Mouse (Mus musculus): ENCODE data around the gene Jph2. TPM values are rescaled to one million over a fixed set of nuclear protein-coding genes. Genes with fewer than 3 reads are reported as not detected.

Gene Jph2
- polyA plus RNA-seq, 1 experiment: not detected

GRCm38 (mm10) chr2:163428346-163429011, 30.7 kb upstream of the Jph2 start:
- Histone ChIP-seq H3K27ac (ENCODE audit: insufficient read depth, low read depth, low read length) (no peak overlapping the region), H3K4me3 (ENCODE audit: insufficient read depth, low read length) (no peak overlapping the region), H3K4me1 (ENCODE audit: control insufficient read depth, insufficient read depth, low read length) (peaks cover 7% of the 10 kb centered on the region)
- no peak for TF ChIP-seq CTCF (IDR thresholded peaks at IDR 0.05; ENCODE audit: low read depth, low read length)
- no peak for TF ChIP-seq POLR2A (IDR thresholded peaks at IDR 0.05; ENCODE audit: borderline replicate concordance, low read depth, low read length)

GRCm38 (mm10) chr2:163424597-163424996, 26.8 kb upstream of the Jph2 start, which contains the start of gene Oser1:
TSS of gene Oser1 (minus strand) at chr2:163424697.
- no peak within 1 kb of the TSS for H3K4me3 ChIP-seq (ENCODE audit: insufficient read depth, low read length)
- no peak within 1 kb of the TSS for H3K27ac ChIP-seq (ENCODE audit: insufficient read depth, low read depth, low read length)
- TF ChIP-seq CTCF (IDR thresholded peaks at IDR 0.05; ENCODE audit: low read depth, low read length): no peak
- TF ChIP-seq POLR2A (IDR thresholded peaks at IDR 0.05; ENCODE audit: borderline replicate concordance, low read depth, low read length): no peak
- peaks cover 16% of the 10 kb centered on the region for H3K4me1 ChIP-seq (ENCODE audit: control insufficient read depth, insufficient read depth, low read length)

DNA sequence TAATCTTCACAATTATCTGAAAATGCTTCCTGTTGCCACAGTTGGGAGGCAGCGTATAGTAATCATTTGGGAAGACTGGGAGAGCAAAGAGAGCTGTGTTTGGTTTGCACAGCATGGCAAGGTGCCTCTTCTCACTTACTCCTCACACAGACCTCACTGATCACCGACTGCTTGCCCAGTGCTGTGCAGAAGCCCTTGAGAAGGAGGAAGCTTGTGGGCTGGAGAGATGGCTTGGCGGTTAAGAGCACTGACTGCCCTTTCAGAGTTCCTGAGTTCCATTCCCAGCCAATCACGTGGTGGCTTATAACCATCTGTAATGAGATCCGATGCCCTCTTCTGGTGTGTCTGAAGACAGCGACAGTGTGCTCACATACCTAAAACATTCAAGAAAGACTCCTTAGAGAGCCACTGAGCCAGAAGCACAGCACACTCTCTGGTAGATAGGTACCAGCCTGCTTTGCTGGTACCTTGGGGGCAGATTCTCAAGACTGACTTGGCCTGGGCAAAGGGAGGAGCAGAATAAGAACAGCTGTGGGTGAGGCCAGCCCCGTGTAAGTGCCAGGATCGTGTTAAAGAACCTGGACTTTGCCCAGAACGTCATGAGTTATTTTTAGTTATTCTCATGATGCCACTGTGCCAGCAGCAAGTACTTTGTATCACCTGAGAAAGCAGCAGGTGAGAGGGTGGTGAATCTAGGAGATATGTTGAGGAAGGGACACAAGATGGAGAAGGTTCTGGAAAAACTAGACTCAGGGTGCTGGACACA, 25.3 kb upstream of the Jph2 start:
- peaks cover 16% of the 10 kb centered on the region for H3K4me1 ChIP-seq (ENCODE audit: control insufficient read depth, insufficient read depth, low read length)
- H3K27ac ChIP-seq (ENCODE audit: insufficient read depth, low read depth, low read length): peak overlapping the region; percentile 38
- no peak overlapping the region for H3K4me3 ChIP-seq (ENCODE audit: insufficient read depth, low read length)
- TF ChIP-seq POLR2A (IDR thresholded peaks at IDR 0.05; ENCODE audit: borderline replicate concordance, low read depth, low read length) (no peak), CTCF (IDR thresholded peaks at IDR 0.05; ENCODE audit: low read depth, low read length) (no peak)

GRCm38 (mm10) chr2:163420366-163420886, 22.6 kb upstream of the Jph2 start:
- Histone ChIP-seq H3K4me1 (ENCODE audit: control insufficient read depth, insufficient read depth, low read length) (peaks cover 20% of the 10 kb centered on the region), H3K27ac (ENCODE audit: insufficient read depth, low read depth, low read length) (peak overlapping the region; percentile 94), H3K4me3 (ENCODE audit: insufficient read depth, low read length) (peak overlapping the region; percentile 79)
- TF ChIP-seq POLR2A (IDR thresholded peaks at IDR 0.05; ENCODE audit: borderline replicate concordance, low read depth, low read length) (no peak), CTCF (IDR thresholded peaks at IDR 0.05; ENCODE audit: low read depth, low read length) (no peak)

DNA sequence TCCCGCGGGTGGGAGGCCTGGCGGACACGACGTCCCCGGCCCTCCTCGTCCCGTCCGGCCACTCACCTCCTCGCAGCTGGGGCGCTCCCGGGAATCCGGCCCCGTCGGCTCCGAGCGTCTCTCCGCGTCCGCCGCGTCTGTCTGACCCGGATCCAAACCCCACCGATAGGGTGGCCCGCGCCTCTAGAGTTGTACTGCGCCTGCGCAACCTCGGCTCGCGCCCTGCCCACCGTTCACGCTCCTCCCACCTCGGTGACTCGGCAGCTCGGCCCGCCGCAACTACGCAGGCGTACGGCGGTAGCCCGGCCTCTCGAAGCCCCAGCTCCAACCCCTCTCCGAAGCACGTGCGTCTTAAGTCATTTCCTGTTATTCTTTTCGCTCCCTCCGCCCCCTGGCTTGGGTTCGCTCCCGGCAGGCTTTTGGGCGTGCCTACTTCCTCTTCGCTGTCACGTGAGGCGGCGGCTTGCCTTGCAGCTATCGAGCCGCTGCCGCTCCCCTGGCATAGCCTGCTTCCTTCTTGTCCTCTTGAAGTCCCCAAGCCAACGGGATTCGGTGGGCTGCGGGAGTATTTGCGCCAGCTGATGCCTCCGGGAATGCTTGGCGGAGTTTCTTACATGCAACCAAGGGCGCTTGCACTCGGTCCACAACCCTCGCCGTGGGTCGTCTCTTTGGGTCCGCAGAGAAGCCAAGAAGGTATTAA, 21.7 kb upstream of the Jph2 start:
- peaks cover 20% of the 10 kb centered on the region for H3K4me1 ChIP-seq (ENCODE audit: control insufficient read depth, insufficient read depth, low read length)
- TF ChIP-seq CTCF (IDR thresholded peaks at IDR 0.05; ENCODE audit: low read depth, low read length): no peak
- peak; percentile 79; the same call in 1 of the 2 replicates for TF ChIP-seq POLR2A (IDR thresholded peaks at IDR 0.05; ENCODE audit: borderline replicate concordance, low read depth, low read length)
- H3K27ac ChIP-seq (ENCODE audit: insufficient read depth, low read depth, low read length): peak overlapping the region; percentile 95
- peak overlapping the region; percentile 89 for H3K4me3 ChIP-seq (ENCODE audit: insufficient read depth, low read length)

GRCm38 (mm10) chr2:163418841-163419345, 21.1 kb upstream of the Jph2 start:
- Histone ChIP-seq H3K4me3 (ENCODE audit: insufficient read depth, low read length) (peak overlapping the region; percentile 89), H3K4me1 (ENCODE audit: control insufficient read depth, insufficient read depth, low read length) (peaks cover 21% of the 10 kb centered on the region), H3K27ac (ENCODE audit: insufficient read depth, low read depth, low read length) (peak overlapping the region; percentile 95)
- TF ChIP-seq CTCF (IDR thresholded peaks at IDR 0.05; ENCODE audit: low read depth, low read length): no peak
- no peak for TF ChIP-seq POLR2A (IDR thresholded peaks at IDR 0.05; ENCODE audit: borderline replicate concordance, low read depth, low read length)

GRCm38 (mm10) chr2:163417830-163418229, 20.0 kb upstream of the Jph2 start:
- H3K27ac ChIP-seq (ENCODE audit: insufficient read depth, low read depth, low read length): 0 out of 2 replicates have a peak overlapping the region, but pooled peaks have one; percentile 11
- H3K4me3 ChIP-seq (ENCODE audit: insufficient read depth, low read length): peak overlapping the region; percentile 89
- TF ChIP-seq POLR2A (IDR thresholded peaks at IDR 0.05; ENCODE audit: borderline replicate concordance, low read depth, low read length) (no peak), CTCF (IDR thresholded peaks at IDR 0.05; ENCODE audit: low read depth, low read length) (no peak)
- peaks cover 16% of the 10 kb centered on the region for H3K4me1 ChIP-seq (ENCODE audit: control insufficient read depth, insufficient read depth, low read length)

DNA sequence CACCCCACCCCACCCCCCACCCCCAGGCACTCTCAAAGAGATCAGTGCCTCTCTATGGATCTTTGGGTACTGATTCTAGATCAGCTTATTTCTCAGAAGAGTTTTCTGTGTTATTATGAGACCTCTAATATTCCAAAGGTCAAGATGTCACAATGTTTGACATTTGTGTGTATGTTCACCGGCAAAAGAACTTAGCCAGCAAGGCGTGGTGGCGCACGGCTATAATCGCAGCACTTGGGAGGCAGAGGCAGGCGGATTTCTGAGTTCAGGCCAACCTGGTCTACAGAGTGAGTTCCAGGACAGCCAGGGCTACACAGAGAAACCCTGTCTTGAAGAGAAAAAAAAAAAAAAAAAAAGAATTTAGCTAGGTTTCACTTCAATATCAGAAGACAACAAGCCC, 19.2 kb upstream of the Jph2 start:
- TF ChIP-seq CTCF (IDR thresholded peaks at IDR 0.05; ENCODE audit: low read depth, low read length) (no peak), POLR2A (IDR thresholded peaks at IDR 0.05; ENCODE audit: borderline replicate concordance, low read depth, low read length) (no peak)
- Histone ChIP-seq H3K4me1 (ENCODE audit: control insufficient read depth, insufficient read depth, low read length) (peaks cover 18% of the 10 kb centered on the region), H3K4me3 (ENCODE audit: insufficient read depth, low read length) (no peak overlapping the region), H3K27ac (ENCODE audit: insufficient read depth, low read depth, low read length) (no peak overlapping the region)

DNA sequence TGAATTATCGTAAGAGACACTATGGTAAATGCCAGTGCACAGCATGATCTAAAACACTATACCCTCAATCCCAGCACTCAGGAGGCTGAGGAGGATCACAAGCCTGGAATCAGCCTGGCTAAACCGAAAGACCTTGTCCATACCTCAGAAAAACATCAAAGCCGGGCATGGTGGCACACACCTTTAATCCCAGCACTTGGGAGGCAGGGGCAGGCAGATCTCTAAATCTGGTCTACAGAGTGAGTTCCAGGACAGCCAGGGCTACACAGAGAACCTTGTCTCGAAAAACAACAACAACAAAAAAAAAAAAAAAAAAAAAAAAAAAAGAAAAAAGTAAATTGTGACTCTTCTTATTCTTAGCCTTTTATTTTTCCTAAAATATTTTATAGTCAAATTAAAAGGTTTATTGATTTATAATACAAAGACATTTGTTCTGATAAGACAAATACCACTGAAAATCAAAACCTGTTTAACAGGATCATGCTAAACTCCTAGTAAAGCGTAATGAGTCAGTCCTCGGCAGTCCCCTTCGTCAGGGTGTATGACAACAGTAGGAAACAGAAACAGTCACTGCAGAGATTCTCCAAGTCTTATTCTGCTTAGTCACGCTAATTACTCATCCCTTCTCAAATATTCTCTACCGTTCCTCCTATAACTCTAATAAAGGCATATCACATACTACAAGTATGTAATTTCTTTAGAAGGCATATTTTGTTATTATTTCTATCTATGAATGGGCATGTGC, 15.2 kb upstream of the Jph2 start:
- no peak overlapping the region for H3K4me3 ChIP-seq (ENCODE audit: insufficient read depth, low read length)
- peak overlapping the region; percentile 9; the same call in 1 of the 2 replicates for H3K27ac ChIP-seq (ENCODE audit: insufficient read depth, low read depth, low read length)
- H3K4me1 ChIP-seq (ENCODE audit: control insufficient read depth, insufficient read depth, low read length): peaks cover 14% of the 10 kb centered on the region
- TF ChIP-seq CTCF (IDR thresholded peaks at IDR 0.05; ENCODE audit: low read depth, low read length) (no peak), POLR2A (IDR thresholded peaks at IDR 0.05; ENCODE audit: borderline replicate concordance, low read depth, low read length) (no peak)
